Mouse (Mus musculus) thymus, postnatal 10 days (tissue): ENCODE results near the gene Gyg.
"Not testable (repeated sequence)": the region's sequence is repeated elsewhere in the genome, so short reads cannot be mapped to it uniquely, and the experiment has no call there.

Experiments used
- DNase-seq, 2 experiments: peaks; one replicate each; pipeline ENCODE4 v3.0.0; 2021; ENCODE audit warnings: low spot score in 2 of 2

Gene Gyg

DNA sequence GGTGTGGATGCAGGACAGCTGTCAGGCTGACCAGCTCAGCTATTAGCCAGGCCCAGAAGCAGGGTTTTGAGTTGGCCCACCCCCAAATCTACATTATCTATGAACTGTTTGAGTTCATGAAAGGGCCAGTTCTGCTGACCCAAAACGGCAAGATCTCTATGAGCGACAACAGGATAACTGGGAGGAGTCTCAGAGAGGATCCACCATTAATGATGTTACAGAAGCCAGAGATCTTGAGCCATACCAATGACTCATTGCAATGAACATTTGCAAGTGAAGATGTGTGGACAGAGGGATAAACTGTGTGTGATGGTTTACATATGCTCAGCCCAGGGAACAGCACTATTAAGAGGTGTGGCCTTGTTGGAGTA, 23.8 kb downstream of the Gyg start:
- no peak for DNase-seq

DNA sequence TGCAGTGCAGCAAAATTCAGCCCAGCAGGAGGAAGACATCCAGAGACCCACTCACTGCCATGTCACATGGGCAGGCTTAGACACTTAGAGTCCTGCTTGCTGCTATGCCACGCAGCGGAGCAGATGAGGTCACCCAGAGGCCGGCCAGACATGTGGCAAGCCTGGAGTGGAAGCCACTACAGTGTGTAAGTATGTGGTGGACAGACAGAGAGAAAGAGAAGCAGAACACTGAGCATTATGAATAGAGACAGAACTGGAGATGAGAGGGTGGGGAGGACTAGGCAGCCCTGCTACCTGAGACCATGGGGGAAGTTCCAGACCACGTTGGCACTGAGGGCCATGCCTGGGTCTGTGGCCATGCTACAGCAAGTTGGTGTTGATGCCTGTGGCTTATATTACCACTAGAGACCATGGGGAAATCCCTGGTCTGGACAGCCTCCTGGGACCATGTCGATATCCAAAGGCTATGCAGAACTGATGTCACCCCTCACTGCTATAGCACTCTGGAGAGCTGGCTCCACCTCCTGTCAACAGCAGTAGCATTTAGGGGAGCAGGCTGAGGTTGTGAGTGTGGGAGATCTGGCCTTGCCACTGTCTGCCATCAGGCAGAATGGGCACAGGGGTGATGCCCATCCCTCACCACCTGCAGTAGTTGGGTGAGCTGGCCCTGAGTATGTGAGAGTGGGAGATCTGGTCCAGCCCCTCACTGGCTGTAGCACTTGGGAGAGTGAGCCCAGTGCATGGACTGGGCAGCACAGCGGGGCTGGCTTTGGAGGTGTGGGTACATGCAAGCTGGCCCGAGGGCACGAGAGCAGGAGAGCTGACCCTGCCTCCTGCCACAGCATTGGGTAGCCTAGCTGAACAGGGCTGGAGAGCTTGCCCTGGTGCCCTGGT, 24.4 kb downstream of the Gyg start:
- DNase-seq, result no peak

DNA sequence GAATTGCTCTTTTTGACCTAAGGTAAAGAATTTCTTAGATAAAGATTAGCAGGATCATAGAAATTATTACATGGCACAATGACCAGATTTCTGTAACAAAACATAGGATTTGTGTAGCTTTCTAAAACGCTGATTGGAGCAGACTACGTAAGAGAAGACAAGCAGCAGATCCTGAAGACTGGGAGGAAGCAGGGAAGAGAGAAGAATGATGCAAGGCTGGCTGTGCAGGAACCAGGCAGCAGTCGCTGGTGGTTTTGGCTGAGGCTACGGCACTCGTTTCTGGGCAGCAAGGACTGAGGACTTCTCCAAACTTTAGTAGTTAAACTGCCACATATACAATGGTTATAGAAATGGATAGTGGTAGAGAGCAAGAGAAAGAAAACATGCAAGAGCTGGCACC, 25.6 kb downstream of the Gyg start:
- DNase-seq, result no peak

DNA sequence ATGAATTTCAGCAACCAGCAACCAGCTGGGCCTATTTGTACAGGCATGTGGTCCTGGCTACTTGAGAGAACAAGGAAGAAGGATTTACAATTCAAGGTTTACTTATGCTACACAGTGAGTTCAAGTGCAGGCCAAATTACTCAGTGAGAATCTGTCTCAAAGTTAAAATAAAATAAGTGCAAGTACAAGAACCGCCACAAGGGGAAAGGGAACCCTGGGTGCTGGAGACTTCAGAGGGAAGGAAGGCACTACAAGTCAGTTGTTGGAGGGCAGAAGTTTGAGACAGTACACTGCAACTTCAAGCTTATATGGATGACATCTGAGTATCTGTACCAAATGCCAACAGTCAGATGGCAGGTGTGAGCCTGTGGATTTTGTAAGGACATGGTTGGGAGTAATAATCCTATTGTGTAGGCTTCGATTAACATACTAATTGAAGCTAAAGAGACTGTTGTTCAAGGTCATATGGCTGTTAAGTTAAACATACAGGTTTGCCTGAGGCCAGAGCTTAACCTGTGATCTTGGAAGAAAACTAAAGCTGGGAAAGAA, 28.0 kb downstream of the Gyg start:
- peak in 1 of 2 experiments; percentile 27 for DNase-seq

DNA sequence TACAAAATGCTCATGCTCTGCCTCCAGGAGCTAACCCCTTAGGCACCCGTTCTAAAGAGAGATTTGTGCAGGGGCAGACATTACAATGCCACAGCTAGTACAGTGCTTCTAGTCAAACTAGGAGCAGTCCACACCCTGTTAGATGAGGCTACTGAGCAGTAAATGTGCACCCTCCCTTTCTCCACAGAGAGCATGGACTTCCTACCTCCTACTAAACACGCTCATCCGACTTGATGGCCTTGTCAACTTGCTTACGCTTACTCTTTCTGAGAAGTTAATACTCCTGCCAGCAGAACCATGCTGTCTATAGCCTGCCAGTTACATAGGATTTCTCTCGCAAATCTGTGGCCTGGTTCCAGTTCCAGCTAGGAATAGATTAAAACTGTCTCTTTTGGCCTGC, 29.5 kb downstream of the Gyg start:
- no peak for DNase-seq

DNA sequence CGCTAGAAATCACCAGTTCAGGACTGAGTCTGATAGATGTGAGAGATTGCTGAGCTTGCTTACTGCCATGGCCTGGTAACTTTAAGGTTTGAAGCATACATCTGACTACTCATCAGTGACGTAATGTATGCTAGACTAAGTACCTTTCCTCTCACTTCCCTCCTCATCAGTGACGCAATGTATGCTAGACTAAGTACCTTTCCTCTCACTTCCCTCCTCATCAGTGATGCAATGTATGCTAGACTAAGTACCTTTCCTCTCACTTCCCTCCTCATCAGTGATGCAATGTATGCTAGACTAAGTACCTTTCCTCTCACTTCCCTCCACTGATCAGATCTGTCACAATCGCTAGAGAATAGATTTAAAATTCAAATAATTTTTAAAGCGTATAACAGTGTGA, 33.5 kb downstream of the Gyg start:
- DNase-seq, result not testable (repeated sequence)

DNA sequence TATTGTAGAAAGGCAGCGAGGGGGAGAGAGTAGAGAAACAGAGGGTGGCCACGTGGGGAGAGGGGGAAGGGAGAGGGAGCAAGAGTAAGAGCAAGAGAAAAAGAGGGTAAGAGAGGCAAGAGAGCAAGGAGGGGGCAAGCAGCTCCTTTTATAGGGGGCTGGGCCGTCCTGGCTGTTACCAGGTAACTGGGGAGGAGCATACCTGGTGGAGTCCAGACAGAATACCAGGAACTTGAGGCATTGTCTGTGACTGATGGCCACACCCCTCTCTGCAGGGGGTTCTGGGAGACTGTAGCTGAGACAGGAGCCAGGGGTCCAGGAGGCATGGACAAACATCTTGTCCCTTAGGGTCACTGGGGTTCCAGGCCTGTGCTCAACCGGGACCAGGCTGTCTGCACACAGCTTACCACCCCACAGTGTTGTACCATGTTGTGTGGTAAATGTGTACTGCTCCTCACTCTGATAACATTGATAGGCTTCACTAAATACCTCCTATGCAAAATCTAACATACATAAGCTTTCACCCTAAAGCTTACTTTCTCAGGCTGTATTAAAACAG, 35.4 kb downstream of the Gyg start:
- no peak for DNase-seq

DNA sequence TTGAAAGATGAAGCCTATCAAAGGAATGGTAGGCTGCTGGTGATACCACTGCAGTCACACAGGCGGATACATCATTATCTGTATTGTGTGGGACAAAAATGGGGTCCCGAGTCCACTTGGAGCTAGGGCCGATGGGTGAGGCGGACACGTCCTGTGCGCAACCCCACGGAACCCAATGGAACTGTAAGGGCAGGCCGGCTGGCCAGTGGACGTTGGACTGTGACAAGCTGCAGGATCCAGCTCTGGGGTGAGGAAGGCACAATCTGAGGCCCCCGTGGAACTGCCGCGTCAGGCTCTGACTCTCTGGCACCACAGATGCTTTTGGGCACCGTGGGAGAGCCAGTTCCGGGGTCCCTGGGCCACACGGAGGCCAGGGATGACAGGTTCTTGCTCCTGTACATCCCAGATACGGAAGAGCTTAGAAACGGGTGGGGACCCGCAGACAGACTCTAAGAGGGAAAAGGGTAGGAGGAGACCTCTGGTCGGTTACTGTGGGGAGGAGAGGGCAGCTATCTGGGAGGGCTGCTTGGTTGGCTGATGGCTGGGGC, 36.0 kb downstream of the Gyg start:
- DNase-seq, result no peak

DNA sequence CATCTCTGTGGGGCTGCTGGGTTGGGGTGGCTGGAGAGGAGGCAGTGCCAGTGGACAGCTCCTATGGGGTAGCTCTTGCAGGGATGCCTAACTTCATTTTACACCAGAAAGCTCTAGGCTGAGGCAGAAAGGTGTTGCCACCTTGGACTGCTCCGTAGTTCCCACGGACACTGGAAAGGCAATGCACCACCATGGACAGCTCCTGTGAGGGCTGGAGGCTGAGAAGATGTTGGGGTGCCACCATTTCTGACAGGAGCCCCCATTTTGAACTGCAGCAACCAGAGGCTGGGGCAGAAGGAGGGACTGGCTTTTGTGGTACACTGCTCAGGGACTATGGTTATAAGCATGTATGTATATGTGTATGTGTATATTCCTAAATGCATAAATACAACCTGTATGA, 43.2 kb downstream of the Gyg start:
- no peak for DNase-seq

DNA sequence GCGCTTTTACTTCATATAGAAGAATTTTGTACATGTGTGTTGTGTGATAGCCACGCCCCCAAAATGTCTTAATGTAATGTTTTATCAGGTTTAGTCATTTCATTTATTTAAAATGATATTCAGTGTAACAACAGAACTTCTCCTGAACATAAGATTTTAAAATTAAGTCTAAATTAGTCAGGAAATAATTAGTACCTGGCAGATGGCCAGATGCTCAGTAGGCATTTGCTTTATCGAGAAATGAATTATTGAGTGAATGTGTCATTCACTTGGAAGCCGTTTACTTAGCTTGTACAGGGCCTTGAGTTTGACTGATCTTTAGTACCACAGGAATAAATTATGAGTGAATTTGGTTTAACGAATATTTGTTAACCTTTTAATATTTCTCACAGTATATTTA, 46.2 kb downstream of the Gyg start:
- no peak for DNase-seq

DNA sequence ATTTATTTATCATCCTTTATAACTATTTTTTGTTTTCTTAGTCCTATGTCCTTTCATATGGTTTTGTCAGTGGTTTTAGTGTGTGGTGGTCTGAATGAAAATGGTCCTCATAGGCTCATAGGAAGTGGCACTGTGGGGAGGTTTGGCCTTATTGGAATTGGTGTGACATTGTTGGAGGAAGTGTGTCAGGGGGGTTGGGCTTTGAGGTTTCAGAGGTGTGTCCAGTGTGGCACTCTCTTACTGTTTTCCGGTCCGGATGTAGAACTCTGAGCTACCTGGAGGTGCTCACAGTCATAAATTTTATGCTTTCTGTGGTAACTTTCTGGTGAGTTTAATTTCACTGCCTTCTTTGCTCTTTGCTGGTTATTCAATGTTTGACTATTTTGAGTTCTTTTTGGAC, 50.3 kb downstream of the Gyg start:
- DNase-seq, result no peak

DNA sequence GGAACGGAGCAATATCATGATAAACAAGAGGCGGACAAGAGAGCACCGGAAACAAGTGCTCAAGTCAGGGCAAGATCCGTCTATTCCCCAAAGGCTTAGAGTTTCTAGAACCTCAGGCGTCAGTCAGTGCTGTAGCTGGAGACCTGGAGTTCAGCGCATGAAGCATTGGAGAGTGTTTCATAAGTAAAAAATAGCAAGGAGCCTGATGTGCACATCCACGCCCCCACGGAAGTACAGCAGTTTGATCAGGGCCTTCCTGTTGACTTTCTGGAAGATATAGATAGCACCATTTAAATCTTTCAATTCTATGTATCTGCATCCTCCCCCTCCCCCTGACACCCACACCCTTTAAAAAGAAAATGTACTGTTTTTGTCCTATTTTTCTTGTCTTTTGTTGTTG, 50.8 kb downstream of the Gyg start:
- DNase-seq, result no peak

DNA sequence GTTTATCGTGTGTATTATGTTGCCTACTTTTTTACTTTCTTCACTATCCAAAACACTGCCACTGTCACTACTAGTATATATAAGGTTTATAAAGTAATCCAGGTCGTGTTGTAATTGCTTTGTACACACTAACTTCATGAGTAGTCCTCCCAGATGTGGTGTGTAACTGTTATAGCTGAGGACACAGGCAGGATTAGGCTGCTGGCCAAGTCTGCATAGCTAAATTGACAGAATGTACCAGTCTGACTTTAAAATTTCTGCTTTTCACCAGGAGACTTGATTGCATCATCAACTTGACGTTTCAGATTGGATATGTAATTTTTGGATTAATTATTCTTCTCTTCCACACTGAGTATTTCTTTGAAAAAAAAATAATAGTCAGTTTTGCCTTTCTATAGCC, 51.3 kb downstream of the Gyg start:
- DNase-seq, result no peak

DNA sequence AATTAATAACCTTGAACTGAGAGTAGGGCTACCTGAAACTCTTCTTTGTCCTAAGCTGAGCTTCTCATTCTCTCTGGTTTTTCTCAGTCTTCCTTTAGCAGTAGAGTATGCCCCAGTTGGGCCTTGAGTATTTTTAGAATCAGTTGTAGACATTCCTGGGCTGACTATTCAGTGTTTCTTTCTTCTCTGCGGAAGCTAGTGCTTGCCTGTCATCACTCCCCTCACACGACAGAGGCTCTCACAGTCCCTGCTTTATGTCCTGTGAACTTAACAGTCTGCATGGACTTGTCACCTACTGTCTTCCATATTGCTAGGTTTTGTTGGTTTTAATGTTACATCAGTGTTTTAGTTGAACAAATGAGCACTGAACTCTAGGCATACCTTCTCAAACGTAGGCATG, 73.0 kb downstream of the Gyg start:
- no peak for DNase-seq

DNA sequence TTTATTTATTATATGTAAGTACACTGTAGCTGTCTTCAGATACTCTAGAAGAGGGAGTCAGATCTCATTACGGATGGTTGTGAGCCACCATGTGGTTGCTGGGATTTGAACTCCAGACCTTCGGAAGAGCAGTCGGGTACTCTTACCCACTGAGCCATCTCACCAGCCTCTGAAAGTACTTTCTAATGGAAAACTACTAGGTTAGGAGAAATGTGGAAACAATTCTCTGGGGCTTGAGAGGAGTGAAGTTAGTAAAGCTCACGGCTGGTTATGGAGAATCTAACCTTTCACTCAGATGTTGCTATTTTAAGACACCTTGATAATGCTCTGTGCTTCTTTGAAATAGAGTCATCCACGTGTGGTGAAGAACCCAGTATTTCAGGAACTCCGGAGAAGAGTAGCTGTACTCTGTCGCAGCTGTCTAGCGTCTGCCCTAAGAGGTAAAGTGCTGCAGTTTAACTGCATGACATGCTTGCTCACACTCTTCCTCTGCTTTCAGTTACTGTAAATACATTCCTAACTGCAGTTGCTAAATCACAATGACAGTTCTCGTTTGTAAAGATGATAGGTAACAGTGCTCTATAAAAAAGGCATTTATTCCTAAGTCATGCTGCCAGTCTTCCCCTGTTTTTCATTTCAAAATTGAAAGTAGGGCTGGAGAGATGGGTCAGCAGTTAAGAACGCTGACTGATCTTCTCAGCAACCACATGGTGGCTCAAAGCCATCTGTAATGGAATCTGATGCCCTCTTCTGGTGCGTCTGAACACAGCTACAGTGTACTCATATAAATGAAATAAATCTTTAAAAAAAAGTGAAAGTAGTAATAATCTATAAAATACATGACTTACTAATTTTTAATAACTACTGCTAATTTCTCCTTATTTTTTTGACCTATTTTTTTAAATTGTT, 78.7 kb downstream of the Gyg start:
- no peak for DNase-seq
